Mouse (Mus musculus) thymus, adult 2 months (tissue): ENCODE data around the gene Zxdc.

Source experiments
- CTCF ChIP-seq: fragments of 200-500 bp; IDR thresholded peaks from 2 replicates; pipeline ENCODE4 v1.5.1; 2012; ENCODE audit warnings: mild to moderate bottlenecking, control low read depth, low read length, moderate library complexity, borderline replicate concordance; ENCODE audit not compliant: control insufficient read depth, poor library complexity, insufficient read depth; ENCODE audit errors: extremely low read depth
- POLR2A ChIP-seq: fragments of 200-500 bp; IDR thresholded peaks from 2 replicates; pipeline ENCODE4 v1.6.1; 2012; ENCODE audit warnings: mild to moderate bottlenecking, low read length, control low read depth, moderate library complexity; ENCODE audit not compliant: control insufficient read depth, poor library complexity, insufficient read depth; ENCODE audit errors: extremely low read depth

DNA sequence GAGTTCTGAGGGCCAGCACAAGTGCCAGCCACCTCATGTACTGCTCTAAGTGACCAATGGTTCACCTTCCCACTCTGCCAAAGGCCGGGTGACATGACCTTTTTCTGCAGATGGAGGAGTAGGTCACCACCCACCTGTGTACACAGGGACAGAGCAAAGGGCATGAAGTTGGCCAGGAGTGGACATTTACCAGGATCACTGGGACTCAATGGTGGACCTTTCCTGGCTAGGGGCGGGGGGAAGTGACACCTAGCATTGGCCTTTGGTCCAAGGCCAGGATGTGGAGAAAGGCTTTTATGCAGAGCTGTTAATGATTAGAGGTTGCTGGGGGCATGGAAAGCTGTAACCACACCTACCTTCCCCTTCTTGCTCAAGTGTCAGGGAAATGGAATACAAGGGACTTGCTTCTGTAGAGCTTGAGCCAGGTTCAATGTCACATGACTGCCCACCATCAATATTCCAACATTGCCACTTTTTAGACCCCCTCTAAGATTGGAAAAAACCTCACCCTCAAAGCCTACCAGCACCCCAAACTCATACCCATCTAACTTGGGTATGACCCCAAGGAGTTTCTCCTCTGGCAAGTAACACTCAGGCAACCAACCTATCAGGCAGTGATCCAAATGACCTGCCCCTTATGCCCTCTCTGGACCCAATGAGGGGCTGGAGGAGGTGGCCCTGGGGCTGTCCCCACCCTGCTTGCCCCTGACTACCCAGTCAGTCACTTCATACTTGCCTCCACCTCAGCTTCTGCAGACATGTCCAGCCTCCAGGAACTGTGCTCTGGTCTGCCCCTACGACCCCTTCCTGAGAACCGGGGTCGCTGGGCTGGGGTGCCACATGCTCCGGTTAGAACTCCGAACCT, 36.5 kb upstream of the Zxdc start, which contains the start of gene Uroc1:
- TF ChIP-seq CTCF, result no peak
- no peak for TF ChIP-seq POLR2A
